Mouse (Mus musculus) megakaryocyte, embryonic 14.5 days (primary cell): Measurements from ENCODE around the gene Serping1.

Experiments
- FLI1 ChIP-seq: IDR thresholded peaks from 2 replicates; pipeline ENCODE4 v1.6.1; 2012; ENCODE audit warnings: low read length, inconsistent platforms, mixed read lengths
- GATA1 ChIP-seq: IDR thresholded peaks from 3 replicates; pipeline ENCODE4 v1.6.1; 2012; ENCODE audit warnings: mixed read lengths, low read length, inconsistent platforms, borderline replicate concordance

DNA sequence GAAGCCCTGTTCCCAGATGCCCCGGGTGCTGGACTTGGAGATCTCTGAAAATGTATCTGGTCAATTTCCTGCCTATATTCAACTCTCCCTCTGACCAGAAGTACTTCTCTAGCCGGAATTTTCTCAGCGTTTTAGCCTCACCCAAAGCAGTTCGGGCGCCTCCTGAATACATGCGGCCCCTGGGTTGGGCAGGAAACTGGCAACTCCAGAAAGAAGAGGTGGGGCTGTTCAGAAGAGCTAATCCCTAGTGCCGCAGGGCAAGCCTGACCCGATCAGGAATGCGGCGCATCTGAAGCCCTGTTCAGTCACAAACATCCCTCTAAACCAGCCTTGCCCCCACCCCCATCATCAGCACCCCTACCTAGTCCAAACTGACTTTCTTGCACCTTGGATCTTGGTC is 31.1 kb downstream of the Serping1 start:
- TF ChIP-seq GATA1 (no peak), FLI1 (no peak)
